Mouse (Mus musculus) urinary bladder, adult 18-20 months (tissue): ENCODE measurements around the gene C2cd4b.

Source experiments
- DNase-seq, 2 experiments: peaks; one replicate each; pipeline ENCODE4 v3.0.0; 2022; ENCODE audit warnings: low spot score in 2 of 2, mixed read lengths in 2 of 2

C2cd4b gene

DNA sequence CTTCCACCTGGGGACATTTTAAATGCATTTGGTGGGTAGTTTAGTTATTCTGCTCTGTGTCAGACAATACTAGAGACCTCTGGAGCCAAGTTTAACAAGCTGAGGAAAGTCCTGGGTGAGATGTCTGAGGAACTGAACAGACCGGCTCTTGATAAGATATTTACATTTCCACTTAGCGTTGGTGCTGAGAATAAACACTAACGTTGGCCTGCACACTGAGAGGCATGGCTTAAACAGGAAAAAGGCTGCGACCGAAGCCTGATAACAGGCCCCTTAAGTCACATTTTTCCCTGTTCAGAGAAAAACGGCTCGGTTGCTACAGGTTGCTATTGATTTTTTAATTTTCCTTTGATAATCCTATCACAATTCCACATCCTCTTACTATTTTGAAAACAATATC, 12.1 kb downstream of the C2cd4b start:
- DNase-seq, result no peak

DNA sequence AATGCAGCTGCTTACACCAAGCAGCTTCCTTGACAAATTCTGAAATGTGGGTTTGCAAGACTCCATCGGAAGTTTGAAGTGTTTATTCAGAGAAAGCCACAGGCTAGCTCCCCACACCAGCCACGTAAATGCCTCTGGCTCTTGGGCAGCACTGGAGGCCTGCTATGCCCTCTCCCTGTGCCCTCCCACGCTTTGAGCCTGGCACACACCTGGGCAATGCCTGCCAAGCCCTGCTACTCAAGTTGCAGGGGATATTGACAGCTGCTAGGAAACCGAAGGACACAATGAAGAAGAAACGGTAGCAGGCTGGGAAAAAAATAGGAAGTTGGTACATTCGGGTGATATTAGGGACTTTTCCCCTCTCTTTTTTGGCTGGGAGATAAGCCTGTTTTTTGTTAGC, 15.0 kb downstream of the C2cd4b start:
- DNase-seq, result no peak

DNA sequence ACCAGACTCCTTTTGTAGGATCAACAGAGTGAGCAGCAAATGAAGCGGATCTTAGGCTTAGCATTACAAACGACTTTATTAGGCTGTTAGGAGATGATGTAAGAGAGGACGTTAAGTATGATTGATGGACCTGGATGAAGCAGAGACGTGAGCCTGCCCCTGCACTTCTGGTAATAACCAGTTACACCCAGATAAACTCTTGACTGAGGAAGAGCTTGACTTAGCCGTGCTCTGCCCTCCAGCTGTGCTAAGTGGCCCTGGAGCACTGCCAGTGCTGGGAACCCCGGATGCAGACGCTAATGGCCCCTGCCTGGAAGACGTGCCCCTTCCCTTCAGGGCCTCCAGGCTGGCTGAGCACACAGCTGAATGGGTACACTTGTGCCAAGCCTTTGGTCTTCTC, 19.3 kb downstream of the C2cd4b start:
- DNase-seq, result no peak

DNA sequence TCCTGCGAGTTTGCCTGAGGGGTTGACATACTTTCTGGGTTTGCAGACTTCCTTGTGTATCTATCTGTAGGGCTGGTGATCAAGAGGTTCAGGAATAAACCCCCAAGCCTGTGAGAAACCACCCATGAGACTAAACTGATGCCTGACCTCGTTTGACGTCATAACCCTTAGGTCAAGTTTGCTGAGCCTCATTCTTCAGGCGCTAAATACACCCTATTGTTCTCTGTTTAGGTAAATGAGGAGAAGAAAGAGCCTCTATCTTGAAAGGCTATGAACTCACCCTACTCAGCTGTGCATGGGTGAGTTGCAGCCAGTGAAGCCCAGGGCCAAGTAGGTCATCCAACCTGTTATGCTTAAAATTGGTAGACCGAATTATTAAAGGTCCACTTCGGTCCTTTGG, 23.5 kb downstream of the C2cd4b start:
- no peak for DNase-seq

DNA sequence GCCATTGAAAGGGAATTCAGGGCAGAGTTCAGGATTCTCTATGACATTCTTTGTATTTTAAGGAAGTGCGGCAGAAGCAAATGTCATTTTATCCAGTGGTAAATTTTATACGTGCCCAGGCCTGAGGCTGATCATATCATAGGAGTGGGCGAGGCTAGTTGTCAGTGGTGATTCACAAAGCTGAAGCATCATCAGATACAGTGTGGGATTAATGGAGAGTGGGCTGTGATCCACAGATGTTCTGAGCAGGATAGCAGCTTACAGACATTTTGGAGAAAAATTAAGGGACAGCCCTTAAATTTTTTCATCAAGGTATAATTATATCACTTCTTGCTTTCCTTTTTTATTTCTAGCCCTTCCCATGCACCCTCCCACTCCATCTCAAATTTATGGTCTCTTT, 24.2 kb downstream of the C2cd4b start:
- DNase-seq, result no peak

DNA sequence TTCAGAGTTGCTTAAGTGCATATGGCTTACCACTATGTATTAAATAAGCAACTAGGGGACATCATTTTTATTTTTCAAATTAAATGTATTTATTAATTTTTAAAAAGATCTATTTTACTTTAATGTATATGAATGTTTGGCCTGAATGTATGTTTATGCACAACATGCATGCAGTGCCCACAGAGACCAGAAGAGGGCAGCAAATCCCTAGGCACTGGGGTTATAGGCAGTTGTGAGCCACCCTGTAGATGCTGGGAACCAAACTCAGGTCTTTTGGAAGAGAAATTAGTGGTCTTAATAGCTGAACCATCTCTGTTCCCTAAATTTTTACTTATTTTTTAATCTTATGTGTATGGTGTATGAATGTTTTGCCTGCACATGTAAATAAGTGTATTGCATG, 24.7 kb downstream of the C2cd4b start:
- DNase-seq, result no peak

DNA sequence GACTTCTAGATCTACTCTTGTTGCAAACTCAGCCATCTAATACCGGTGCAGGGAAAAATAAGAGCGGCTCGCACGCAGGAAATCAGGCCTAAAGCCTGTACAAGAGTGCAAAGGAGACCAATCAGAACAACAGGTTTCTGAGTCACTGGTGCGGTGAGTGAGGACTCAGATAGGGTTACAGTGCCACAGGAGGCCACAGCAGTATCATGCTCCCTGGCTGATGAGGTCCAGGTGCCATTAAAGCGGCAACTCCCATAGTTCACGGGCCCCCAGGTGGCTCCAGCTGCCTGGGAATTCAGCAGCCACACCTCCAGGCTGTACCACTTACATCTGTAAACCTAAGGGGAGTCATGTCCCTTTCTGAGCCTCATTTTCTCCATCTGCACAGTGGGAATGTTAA, 27.1 kb downstream of the C2cd4b start:
- no peak for DNase-seq

DNA sequence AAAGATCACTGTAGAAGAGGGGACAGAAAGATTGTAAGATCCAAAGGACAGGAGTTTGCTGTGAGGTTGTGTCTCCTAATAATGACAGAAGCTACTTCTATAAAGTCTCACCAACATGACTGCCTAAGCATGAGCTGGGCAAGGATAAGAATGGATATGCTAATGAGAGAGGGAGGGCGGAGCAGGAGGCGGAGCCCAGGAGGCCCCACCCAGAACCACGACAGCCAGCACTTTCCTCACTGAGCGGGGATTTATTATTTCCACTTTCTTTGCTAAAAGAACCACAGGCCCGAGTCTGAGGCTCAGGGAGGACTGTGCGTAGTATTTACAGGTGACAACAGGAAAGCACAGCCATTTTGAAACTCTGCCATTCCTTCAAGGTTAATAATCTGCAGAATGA, 28.4 kb downstream of the C2cd4b start:
- no peak for DNase-seq

DNA sequence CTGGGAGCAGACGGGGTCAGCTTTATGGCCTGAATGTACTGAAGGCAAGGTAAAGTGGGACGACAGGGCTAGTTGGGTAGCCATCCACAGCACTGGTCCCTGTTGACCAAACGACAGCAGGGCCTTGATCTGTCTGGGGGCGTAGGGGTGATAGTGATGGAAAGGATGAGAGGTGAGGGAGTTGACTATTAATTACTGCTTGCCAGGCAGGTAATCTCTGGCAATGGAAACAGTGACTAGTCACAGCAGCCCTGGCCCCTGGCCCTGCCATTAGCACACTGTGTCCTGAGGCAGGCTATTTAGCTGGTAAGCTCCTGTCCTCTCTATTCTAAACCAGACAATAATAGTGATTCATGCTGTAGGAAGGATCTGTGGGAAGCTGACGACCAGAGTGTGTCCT, 33.2 kb downstream of the C2cd4b start:
- no peak for DNase-seq

DNA sequence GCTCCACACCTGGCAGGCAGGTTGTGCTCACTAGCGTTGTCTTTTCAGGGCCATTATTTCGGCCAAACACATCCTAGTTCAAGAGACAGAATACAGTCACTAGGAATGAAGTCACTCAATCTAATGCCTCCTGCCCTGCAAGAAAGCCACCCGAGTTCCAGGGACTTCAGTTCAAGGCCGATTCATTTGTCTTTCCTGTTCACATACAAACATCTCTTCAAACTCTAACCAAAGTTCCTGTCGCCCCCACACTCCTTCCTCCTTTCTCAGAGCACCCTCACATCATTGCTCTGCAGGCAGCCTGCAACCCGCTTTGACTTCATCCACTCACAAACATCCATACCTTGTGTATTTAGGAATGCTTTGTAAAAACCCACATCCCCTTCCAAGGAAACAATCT, 34.3 kb downstream of the C2cd4b start:
- DNase-seq, result no peak

DNA sequence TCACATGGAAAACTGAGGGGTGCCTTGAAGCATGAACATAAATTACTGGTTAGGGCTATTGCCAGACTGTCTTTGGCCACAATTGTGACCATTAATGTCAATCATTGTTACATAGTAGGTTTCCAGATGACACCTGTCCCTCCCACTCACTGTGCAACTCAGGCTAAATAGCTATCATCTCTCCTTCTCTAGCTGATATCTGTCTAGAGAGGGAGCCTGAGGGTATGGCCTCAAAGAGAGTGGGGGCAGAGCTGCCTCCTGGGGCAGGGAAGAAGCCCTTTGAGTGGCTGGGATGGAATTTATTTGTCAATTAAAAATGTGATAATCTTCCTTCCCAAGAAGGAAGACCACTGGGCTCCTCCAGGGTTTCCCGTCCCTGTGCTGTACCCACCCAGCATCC, 35.0 kb downstream of the C2cd4b start:
- DNase-seq, result no peak

DNA sequence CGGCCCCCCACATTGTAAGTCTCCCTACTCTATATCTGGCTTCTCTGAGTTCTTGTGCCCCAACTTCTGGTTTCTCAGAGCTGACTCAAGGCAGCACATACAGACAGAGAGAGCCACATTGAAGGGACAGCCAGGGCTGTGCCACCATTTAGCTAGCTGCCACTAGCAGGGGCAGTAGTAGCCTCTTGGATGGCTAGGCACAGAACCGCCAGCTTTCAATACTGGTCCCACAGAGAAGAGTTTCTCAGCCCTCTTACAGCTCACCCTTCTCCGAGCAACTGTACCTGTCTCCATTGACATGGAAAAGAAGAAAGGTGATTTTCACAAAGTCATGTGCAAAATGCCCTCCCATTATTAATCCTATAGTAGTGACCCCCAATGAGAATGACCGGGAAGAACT, 35.4 kb downstream of the C2cd4b start:
- DNase-seq, result no peak

DNA sequence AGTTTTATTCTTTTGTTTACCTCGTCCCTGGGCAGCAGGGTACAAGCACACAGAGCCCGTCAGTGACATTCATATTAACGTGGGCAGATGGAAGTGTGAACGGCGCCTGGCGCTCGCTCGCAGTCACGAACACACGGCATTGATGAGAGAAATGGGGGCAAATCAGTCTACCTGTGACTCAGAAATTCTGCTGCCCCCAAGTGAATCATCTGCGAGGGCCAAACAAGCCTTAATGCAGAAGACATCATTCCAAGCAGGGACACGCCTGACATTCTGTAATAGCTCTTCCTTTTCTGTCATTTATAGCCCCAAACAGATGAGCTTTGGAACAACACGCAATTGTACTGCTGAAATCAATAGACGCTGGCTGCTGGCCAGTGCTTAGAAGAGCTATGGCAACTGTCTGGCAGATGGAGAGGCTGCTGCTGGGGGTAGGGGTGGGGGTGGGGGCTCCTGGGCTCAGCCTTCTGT, 36.0 kb downstream of the C2cd4b start:
- no peak for DNase-seq

DNA sequence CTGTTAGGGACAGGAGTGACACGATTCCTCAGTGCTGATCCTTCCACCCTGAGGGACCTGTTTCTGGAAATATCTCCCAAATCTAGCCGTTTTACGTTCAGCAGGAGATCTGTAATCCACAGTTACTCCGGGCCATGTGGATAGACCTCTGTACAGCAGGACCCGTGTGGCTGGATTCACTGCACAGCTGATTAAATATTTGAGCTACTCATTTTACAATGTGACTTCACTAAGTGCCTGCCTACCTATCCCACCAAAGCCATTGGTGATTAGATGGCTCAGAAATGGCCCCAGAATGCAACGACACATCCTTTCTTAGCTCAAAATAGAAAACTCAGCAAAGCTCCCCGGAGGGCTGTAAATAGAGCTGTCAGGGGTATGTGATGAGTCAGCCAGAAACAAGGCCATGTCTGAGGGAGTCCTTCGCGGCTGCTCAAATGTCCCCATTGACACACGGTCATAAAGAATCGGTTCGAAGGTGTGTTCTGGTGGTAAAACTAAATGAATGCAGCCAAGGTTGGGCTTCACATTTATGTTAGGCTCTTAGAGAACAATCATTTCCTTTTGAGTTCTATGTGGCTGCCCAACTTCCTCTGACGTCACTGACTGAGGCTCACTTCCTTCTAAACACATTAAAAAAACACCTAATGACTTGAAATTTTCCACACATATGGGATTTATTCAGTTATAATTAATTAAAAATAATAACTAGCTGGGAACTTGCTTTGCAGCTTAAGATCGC, 40.0 kb downstream of the C2cd4b start:
- DNase-seq, result no peak

DNA sequence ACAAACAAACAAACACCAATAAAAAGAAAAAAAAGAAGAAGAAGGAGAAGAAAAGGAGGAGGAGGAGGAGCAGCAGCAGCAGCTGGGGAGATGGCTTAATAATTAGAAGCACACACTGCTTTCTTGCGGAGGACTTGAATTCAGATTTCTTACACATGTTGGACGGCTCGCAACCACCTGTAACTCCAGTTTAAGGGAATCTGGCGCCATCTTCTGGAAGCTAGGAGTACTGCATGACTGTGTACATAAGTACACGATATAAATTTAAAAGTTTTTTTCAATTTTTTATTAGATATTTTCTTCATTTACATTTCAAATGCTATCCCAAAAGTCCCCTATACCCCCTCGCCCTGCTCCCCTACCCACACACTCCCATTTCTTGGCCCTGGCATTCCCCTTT, 43.0 kb downstream of the C2cd4b start:
- peak in 1 of 2 experiments; percentile 39 for DNase-seq

DNA sequence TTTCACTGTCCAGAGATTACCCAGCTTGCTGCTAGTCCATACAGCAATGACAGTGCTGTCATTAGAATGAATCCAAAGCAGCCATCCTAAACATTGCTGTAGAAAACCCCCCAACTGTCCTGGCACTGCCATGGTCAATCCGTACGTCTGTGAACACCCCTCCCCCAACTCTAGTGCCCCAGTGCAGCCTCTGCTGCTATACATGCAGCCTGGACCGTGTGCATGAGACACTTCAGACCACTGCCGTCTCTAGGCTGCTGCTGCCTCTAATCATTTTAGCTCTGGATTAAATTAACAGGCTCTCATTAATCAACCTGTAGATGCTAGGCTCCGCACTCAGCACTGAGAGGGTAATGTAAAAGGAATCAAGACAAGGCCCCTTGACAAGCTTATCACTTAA, 47.8 kb downstream of the C2cd4b start:
- no peak for DNase-seq

DNA sequence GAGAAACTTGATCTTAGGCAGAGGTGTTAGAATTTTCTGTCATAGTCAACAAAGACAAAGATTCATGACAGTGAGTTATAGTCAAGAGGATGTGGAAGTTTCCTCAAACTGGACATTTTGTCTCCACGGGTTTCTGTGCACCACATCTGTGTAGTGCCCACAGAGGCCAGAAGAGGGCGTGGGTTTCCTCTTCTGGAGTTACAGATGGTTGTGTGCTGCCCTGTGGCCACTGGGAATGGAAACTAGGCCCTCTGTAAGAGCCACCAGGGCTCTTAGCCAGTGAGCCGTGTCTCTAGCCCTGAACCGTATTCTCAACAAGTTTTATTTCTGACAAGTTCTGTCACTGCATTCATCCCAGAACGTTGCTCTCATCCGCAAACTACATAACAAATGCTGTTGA, 51.3 kb downstream of the C2cd4b start:
- DNase-seq, result no peak
